Mouse (Mus musculus) heart, postnatal 25 days (tissue): Measurements from ENCODE around the gene Fntb. TPM values are rescaled to one million over a fixed set of nuclear protein-coding genes. Genes with fewer than 3 reads are reported as not detected.

Source experiments
- DNase-seq: peaks from one replicate; pipeline ENCODE4 v3.0.0; 2022; ENCODE audit warnings: low spot score
- intact Hi-C: fragments of 180-260 bp; cut with DNase I; formaldehyde crosslinking; loops from one replicate; pipeline ENCODE4 v1.15.1; 2025
- total RNA-seq, 2 experiments: library from RNA; stranded (reverse); gene quantifications; 2 replicates each; pipeline ENCODE4 v1.2.3; 2021

Gene Fntb
- total RNA-seq, 2 experiments from 2014 or later = 13.0 to 14.3 TPM

DNA sequence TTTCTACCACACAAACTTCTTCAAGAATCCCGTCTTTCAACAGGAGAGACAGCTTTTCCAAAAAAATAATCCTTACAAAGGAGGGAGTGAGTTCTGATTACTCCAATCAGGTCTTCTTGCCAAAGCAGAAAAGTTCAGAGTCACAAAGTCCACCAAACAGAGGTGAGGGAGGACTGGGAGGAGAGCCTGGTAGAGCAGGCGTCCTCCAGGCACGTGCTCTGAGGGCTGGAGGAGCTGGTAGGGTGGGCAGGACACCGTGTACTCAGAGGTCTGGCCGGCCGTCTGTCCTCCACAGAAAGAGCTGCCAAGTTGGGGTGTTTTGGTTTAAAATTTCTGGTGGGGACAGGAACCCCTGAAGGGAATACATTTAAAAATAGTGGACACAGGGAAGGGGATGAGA lies 172.6 kb downstream of the Fntb start:
- no peak for DNase-seq
- intact Hi-C loops = no loop called here

DNA sequence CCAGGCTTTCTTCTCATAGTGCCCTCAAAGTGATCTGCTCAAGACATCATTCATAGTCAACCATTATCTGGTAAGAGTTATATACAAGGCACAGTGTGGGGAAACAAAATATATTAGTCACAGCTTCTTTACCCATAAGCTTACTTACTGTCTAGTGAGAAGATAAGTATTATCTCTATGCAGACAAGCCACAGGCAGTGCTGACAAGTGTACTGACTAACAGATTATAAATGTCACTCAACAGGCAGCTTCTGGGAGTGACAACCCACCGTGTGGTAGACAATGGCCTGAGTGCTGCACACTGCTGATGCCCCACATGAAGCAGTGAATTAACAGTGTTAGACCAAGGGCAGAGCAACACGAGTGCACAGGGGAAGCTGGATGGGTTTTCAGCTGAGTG lies 176.1 kb downstream of the Fntb start:
- no peak for DNase-seq
- intact Hi-C loops = no loop called here

DNA sequence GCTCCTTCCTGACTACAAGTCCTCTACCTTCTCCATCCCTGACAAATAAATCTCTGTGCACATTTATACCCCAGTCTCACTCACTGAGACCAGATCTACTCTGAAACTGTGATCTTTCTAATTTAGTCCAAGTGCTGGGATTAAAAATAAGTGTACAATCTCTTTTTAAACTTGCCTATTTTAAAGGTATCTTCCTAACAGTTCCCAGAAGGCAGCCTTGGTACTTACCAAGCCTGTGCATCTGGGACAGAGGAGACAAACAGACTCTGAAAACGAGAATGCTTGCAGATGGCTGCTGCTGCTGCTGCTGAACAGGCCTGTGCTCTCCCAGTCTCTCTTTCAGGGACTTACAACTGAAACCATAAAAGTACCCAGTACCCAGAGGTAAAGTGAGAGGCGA lies 177.1 kb downstream of the Fntb start:
- intact Hi-C loops = no loop called here
- DNase-seq = no peak

DNA sequence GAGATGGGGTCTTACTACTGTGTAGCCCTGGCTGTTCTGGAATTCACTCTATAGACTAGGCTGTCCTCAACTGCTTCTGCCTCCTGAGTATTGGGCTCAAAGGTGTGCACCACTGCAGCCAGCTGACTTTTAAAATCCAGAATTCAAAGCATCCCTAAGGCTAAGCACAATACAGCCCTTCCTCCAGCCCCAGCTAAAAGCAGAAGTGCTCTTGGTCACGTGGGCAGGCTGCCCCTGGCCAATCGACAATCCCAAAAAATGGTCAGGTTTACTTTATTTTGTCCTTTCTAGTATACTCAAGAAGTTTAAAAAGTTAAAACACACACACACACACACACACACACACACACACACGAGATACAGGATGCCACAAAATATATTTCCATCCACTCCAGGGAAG lies 177.7 kb downstream of the Fntb start:
- intact Hi-C loops = no loop called here
- no peak for DNase-seq

- intact Hi-C loops = no loop called here
Measured at GRCm38 (mm10) chr12:76943466-76943865, 178.1 kb downstream of the Fntb start.

DNA sequence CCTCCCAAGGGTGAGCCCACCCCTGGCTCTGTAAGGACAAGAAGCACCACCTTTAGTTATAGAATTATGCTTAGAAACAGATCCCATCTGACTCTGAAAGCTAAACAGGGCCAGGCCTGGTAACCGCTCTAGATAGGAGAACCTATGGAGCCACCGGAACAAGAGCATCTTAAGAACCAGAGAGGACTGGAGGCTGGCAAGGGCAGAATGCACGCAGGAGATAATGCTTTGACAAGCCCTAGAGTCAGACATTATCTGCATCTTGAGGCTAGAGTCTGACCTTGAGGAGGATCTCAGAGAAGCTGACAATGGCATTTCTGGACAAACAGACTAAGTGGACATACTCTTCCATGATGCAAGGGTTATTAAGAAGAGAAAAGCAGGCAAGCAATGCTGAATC lies 182.1 kb downstream of the Fntb start:
- DNase-seq = no peak
- intact Hi-C loops = no loop called here

More at GRCm38 (mm10) chr12:76943466-76943865, 178.1 kb downstream of the Fntb start:
- DNase-seq = no peak

GRCm38 (mm10) chr12:76948185-76948584 lies 182.8 kb downstream of the Fntb start:
- DNase-seq = no peak
- intact Hi-C loops = no loop called here

GRCm38 (mm10) chr12:76948781-76949180 lies 183.4 kb downstream of the Fntb start:
- intact Hi-C loops = no loop called here
- no peak for DNase-seq

DNA sequence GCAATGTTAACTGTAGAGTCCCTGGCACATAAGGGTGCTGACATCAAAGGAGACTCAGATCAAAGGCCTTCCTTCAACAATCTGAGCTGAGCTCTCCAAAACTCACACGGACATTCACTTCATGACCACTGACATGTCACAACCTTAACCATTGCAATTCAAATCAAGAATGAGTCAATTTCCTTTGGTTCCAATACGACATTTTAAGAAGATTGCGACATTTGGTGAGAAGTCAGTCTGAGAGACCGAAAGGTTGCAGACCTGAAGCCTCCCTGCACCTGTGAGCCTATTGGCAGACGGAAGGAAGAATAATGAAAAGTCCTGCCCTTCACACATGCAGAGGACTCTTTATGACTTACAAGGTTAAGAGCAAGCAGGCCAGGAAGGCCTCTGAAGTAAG lies 184.9 kb downstream of the Fntb start:
- DNase-seq = no peak
- intact Hi-C loops = no loop called here

DNA sequence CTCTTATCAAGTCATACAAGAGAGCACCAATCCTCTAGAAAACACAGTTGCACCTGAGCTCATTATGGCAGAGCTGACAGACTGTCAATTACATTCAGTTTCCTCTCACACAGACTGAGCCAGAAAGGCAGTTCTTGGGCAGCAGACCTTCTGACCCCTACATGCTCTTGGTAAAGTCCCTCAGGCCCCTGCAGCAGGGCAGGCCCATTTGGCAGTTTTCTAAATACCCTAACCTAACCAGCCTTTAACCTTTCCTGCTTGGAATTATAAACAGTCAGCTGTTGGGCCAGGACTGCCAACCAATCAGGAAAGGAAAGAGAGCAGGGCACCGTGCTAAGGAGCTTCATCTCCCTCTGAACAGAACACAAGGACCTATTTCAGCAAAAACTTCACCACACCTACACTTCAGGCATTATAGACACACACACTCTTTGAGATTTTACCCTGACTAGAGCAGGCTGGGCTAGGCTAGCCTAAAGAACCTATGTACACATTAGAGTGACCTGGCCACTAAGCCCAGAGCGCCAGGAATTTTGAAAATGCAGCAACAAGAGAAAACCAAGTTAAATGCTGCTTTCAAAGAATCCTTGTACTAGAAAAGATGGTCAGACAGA lies 188.5 kb downstream of the Fntb start:
- DNase-seq = no peak
- intact Hi-C loops = no loop called here

DNA sequence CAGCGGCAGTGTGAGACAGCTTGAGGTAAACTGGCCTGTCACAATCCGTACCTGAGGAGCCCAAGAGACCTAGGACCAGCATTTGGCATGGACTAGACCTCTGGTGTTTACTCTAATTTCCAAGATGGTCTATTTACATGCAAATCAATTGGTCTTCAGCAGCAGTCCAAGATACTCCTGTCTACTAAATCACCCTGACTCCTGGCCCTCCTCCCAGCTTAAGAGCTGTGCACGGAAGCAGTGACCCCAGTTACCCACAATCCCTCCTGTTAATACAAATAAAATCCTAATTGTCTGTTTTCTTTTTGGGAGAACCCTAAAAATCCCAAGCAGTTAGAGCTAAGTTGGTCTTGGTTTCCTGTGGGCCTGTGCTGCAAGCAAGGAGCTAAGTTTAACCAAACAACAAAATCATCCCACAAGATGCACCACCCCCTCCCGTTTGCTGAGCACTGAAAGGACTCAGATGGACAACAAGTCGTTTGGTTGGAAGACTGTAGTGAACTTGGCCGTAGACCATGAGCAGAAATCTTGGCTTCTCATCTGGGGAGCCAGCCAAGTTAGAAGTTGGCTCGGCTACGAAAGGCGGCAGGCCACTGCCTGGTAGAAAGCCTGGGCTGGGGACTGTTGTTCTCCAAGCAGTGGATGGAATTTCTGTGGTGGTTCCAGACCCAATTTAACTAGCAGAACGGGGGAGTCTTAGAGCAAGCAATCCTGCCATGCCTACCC lies 189.5 kb downstream of the Fntb start:
- DNase-seq = peak; percentile 73
- intact Hi-C loops = loop anchor here (5.0 kb wide), 1 partner anchor 68 kb away; no protein-coding TSS in a partner anchor

GRCm38 (mm10) chr12:76957688-76958087 lies 192.3 kb downstream of the Fntb start:
- DNase-seq = no peak
- intact Hi-C loops = loop anchor here (5.0 kb wide), 1 partner anchor 70 kb away; no protein-coding TSS in a partner anchor

- intact Hi-C loops = loop anchor here (2.0 to 5.0 kb wide), 2 partner anchors 32 to 124 kb away; no protein-coding TSS in a partner anchor
- DNase-seq = no peak
Measured at GRCm38 (mm10) chr12:76961052-76961931, 195.9 kb downstream of the Fntb start.

- DNase-seq = peak; percentile 99
- intact Hi-C loops = loop anchor here (2.0 to 5.0 kb wide), 2 partner anchors 33 to 125 kb away; no protein-coding TSS in a partner anchor
Measured at GRCm38 (mm10) chr12:76961932-76962891, 196.8 kb downstream of the Fntb start, which contains the start of gene Max. Gene Max, minus strand, starts transcription at chr12:76962201.

- intact Hi-C loops = no loop called here
- DNase-seq = no peak
Measured at GRCm38 (mm10) chr12:76965089-76965488, 199.7 kb downstream of the Fntb start.

GRCm38 (mm10) chr12:76965876-76966275 lies 200.5 kb downstream of the Fntb start:
- DNase-seq = no peak
- intact Hi-C loops = no loop called here
